Mouse (Mus musculus) kidney, postnatal 0 days (tissue): Measurements from ENCODE around the gene Zfp609. TPM values are rescaled to one million over a fixed set of nuclear protein-coding genes. Genes with fewer than 3 reads are reported as not detected.

Source experiments
- ATAC-seq: fragments of 200-750 bp; cut with Nextera tagmentation; replicated peaks from 2 replicates; pipeline ENCODE4 v1.8.0; 2017; ENCODE audit warnings: low read depth, moderate number of reproducible peaks, moderate TSS enrichment, moderate library complexity; ENCODE audit not compliant: low FRiP score
- DNase-seq: peaks from one replicate; pipeline ENCODE4 v3.0.0-alpha.2; 2016; ENCODE audit warnings: low spot score
- H3K27ac ChIP-seq: fragments of 300-500 bp; sonication (generic); 2 replicates; pipeline ENCODE4 v1.5.1; 2014; ENCODE audit warnings: mild to moderate bottlenecking
- H3K27me3 ChIP-seq: fragments of 300-500 bp; sonication (generic); 2 replicates; pipeline ENCODE4 v1.6.1; 2014; ENCODE audit warnings: low read length, mixed read lengths; ENCODE audit not compliant: insufficient read depth
- H3K36me3 ChIP-seq: fragments of 300-500 bp; sonication (generic); 2 replicates; pipeline ENCODE4 v1.6.1; 2014; ENCODE audit warnings: low read length, mixed read lengths; ENCODE audit not compliant: insufficient read depth
- H3K4me1 ChIP-seq: fragments of 300-500 bp; sonication (generic); replicated peaks from 2 replicates; pipeline ENCODE4 v1.6.1; 2014; ENCODE audit warnings: antibody characterized with exemption, low read length, mixed read lengths; ENCODE audit not compliant: insufficient read depth
- H3K4me2 ChIP-seq: fragments of 300-500 bp; sonication (generic); 2 replicates; pipeline ENCODE4 v1.6.1; 2014; ENCODE audit warnings: mild to moderate bottlenecking, low read length, moderate library complexity, mixed read lengths
- H3K4me3 ChIP-seq: fragments of 300-500 bp; sonication (generic); replicated peaks from 2 replicates; pipeline ENCODE4 v1.5.1; 2014; ENCODE audit warnings: low read depth, low read length
- H3K9ac ChIP-seq: fragments of 300-500 bp; sonication (generic); 2 replicates; pipeline ENCODE4 v1.6.1; 2014; ENCODE audit warnings: low read depth, low read length
- H3K9me3 ChIP-seq: fragments of 300-500 bp; sonication (generic); replicated peaks from 2 replicates; pipeline ENCODE4 v1.6.1; 2016; ENCODE audit warnings: low read length, inconsistent platforms, mixed read lengths
- CTCF ChIP-seq: IDR thresholded peaks from 2 replicates; pipeline ENCODE4 v1.5.1; 2016; ENCODE audit warnings: antibody characterized with exemption, low read depth, mild to moderate bottlenecking, moderate library complexity
- WGBS: fragments of 180-500 bp; shearing (Covaris S2); extraction: QIAGEN DNeasy Blood & Tissue Kit; methylation state at CpG from one replicate; pipeline ENCODE4 v1.1.7; 2014; 5-methylcytosine and 5-hydroxymethylcytosine counted together
- polyA plus RNA-seq: library from polyadenylated mRNA; unstranded; fragments of >200 nt; fragmentation: Nextera tagmentation; extraction: Ambion mirVana; gene quantifications from 2 replicates; pipeline ENCODE4 v1.2.1, GENCODE M21; 2015

Gene Zfp609
- polyA plus RNA-seq, 1 experiment from 2014 or later: 5.0 TPM

GRCm38 (mm10) chr9:65830255-65830654, 2.9 kb upstream of the Zfp609 start:
- ATAC-seq (no peak), DNase-seq (no peak)
- Histone ChIP-seq H3K27ac (no peak overlapping the region), H3K36me3 (no peaks in the 10 kb centered on the region), H3K4me2 (no peak overlapping the region), H3K4me3 (no peak overlapping the region), H3K9me3 (no peaks in the 10 kb centered on the region), H3K9ac (no peak overlapping the region), H3K27me3 (no peaks in the 10 kb centered on the region), H3K4me1 (peaks cover 22% of the 10 kb centered on the region; the same call in 1 of the 2 replicates)
- WGBS: 88% methylated on average over 4 of the region's 4 CpGs
- no peak for TF ChIP-seq CTCF

DNA sequence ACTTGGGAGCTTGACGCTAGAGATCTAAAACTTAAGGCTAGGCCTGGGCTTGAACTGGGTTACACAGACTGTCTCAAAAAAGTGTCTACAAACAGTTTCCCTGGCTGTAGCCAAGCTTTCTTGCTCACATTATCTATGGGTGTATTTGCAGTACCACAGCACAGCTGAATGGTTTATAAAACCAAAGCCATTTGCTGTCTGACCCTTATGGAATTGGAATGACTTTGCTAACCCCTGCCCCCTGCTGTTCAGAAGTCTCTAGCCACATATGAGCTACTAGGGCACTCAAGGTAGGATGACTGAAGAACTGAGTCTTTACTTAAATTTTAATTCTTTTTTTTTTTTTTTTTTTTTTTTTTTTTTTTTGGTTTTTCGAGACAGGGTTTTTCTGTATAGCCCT, 2.0 kb upstream of the Zfp609 start:
- ATAC-seq: no peak
- no peak overlapping the region for H3K4me3 ChIP-seq
- H3K36me3 ChIP-seq: no peaks in the 10 kb centered on the region
- no peaks in the 10 kb centered on the region for H3K27me3 ChIP-seq
- no peaks in the 10 kb centered on the region for H3K9me3 ChIP-seq
- no peak overlapping the region for H3K4me2 ChIP-seq
- peak; percentile 82 for DNase-seq
- H3K27ac ChIP-seq: no peak overlapping the region
- WGBS: 100% methylated on average over 1 of the region's 2 CpGs
- peaks cover 22% of the 10 kb centered on the region; the same call in 1 of the 2 replicates for H3K4me1 ChIP-seq
- peak; percentile 70 for TF ChIP-seq CTCF
- H3K9ac ChIP-seq: no peak overlapping the region

DNA sequence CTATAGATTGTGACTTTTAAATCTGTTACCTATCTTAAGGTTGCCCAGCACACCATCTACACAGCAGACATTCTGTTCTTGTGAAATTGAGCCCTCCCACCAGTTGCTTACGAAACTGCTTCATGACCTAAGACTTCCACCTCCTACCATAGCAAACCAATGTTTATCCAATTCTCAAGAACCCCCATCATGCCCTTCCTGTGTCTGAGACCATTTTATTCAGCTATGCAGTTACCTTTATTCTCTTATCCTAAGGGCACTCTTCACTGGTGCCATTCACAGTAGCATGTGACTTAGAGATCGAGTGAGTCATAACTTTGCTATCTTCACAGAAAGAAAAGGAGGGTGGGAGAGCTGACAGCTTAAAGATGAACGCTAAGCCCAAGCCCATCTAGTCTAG, 1.1 kb upstream of the Zfp609 start:
- DNase-seq: no peak
- no peak overlapping the region for H3K27ac ChIP-seq
- H3K36me3 ChIP-seq: no peaks in the 10 kb centered on the region
- peak overlapping the region; percentile 97; the same call in 1 of the 2 replicates for H3K4me3 ChIP-seq
- no peak for ATAC-seq
- no peaks in the 10 kb centered on the region for H3K9me3 ChIP-seq
- peak overlapping the region; percentile 78 for H3K4me2 ChIP-seq
- peaks cover 25% of the 10 kb centered on the region for H3K4me1 ChIP-seq
- no peak for TF ChIP-seq CTCF
- no peak overlapping the region for H3K9ac ChIP-seq
- H3K27me3 ChIP-seq: no peaks in the 10 kb centered on the region
- 31% methylated on average over 3 of the region's 3 CpGs for WGBS

DNA sequence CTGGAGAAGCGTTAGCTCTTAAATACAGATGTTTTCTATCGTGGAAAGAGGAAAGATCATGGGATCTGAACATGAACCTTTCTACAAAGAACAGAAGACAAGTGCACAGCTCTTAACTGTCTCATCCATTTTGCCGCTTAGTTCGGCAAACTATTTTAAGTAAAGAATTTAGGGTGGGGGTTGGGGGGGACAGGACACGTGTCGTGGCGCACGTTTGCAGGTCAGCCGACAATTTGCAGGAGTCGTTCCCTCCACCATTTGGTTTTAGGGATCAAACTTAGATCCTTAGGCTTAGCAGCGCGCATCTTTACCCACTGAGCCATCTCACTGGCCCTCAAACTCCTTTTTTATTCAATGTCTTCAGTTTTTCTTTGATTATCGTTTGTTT, 646 bp upstream of the Zfp609 start:
- H3K27ac ChIP-seq: peak overlapping the region; percentile 99; the same call in 1 of the 2 replicates
- H3K9ac ChIP-seq: peak overlapping the region; percentile 98; the same call in 1 of the 2 replicates
- TF ChIP-seq CTCF: no peak
- under 1% methylated on average over 13 of the region's 13 CpGs for WGBS
- no peaks in the 10 kb centered on the region for H3K36me3 ChIP-seq
- H3K4me3 ChIP-seq: peak overlapping the region; percentile 97
- H3K27me3 ChIP-seq: no peaks in the 10 kb centered on the region
- ATAC-seq (no peak), DNase-seq (no peak)
- H3K9me3 ChIP-seq: no peaks in the 10 kb centered on the region
- H3K4me2 ChIP-seq: peak overlapping the region; percentile 78
- peaks cover 27% of the 10 kb centered on the region for H3K4me1 ChIP-seq

DNA sequence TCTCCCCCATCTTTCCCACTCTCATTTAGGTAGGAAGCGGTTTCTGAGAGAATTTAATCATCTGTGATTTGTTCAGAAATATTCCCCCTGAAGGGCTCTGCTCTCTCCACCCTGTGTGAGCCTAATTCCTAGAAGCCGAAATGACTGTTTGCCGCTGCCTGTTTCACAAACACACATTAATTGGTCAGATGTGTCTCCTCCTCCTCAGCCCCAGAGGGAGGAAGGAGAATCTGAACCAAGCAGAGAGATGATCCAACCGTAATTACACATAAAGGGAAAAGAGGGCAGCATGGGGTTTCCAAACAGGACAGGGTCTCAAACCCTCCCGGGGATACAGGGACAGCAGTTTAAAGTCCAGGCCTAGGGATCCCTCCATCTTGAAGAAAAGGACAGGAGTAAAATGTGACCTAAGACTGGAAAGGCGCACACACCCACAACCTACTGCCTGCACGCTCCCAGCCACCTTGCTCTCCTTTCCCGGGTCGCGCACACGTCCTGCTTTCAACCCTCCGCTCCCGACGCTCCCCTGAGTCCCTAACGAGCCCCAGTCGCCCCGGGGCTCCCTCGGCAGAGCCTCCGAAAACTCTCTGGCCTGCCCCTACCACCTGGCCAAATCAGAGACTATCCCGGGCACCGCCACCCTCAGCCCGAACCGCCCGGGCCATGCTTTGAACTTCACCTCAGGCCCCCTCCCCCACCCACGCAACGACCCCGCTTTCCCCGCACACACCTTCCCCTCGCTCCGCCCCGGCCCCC, 598 bp downstream of the Zfp609 start:
- DNase-seq (peak; percentile 93), ATAC-seq (peak; percentile 44)
- Histone ChIP-seq H3K36me3 (no peaks in the 10 kb centered on the region), H3K9me3 (no peaks in the 10 kb centered on the region), H3K4me3 (peak overlapping the region; percentile 97), H3K4me1 (peaks cover 27% of the 10 kb centered on the region), H3K4me2 (peak overlapping the region; percentile 78), H3K9ac (peak overlapping the region; percentile 98), H3K27ac (peak overlapping the region; percentile 99), H3K27me3 (no peaks in the 10 kb centered on the region)
- peak; percentile 12; the same call in 1 of the 2 replicates for TF ChIP-seq CTCF
- 1% methylated on average over 31 of the region's 31 CpGs for WGBS

GRCm38 (mm10) chr9:65826226-65826587, 1.2 kb downstream of the Zfp609 start:
- Histone ChIP-seq H3K27me3 (no peaks in the 10 kb centered on the region), H3K4me1 (peaks cover 27% of the 10 kb centered on the region), H3K4me2 (peak overlapping the region; percentile 78), H3K9me3 (no peaks in the 10 kb centered on the region), H3K9ac (peak overlapping the region; percentile 98), H3K4me3 (peak overlapping the region; percentile 97), H3K27ac (peak overlapping the region; percentile 99), H3K36me3 (no peaks in the 10 kb centered on the region)
- 1% methylated on average over 4 of the region's 4 CpGs for WGBS
- no peak for ATAC-seq
- no peak for DNase-seq
- no peak for TF ChIP-seq CTCF
